Mouse (Mus musculus) 3134 (cell line): ENCODE measurements around the gene Cntnap1.
"Not testable (repeated sequence)": the region's sequence is repeated elsewhere in the genome, so short reads cannot be mapped to it uniquely, and the experiment has no call there.

Source experiments
- DNase-seq: peaks from one replicate; pipeline ENCODE4 v3.0.0-alpha.2; 2011; ENCODE audit warnings: low spot score; ENCODE audit not compliant: insufficient read length; ENCODE audit errors: extremely low read depth

Cntnap1 gene

GRCm38 (mm10) chr11:101170354-101170810 lies at the start of gene Cntnap1:
TSS of gene Cntnap1 (plus strand) at chr11:101170523.
- peak; percentile 81 for DNase-seq

GRCm38 (mm10) chr11:101120545-101121188 lies 49.7 kb upstream of the Cntnap1 start:
- no peak for DNase-seq

GRCm38 (mm10) chr11:101124494-101124893 lies 45.8 kb upstream of the Cntnap1 start:
- not testable (repeated sequence) for DNase-seq

- DNase-seq: not testable (repeated sequence)
Measured at GRCm38 (mm10) chr11:101125008-101125407, 45.3 kb upstream of the Cntnap1 start.

GRCm38 (mm10) chr11:101127075-101127474 lies 43.2 kb upstream of the Cntnap1 start:
- no peak for DNase-seq

GRCm38 (mm10) chr11:101128996-101129577 lies 41.2 kb upstream of the Cntnap1 start:
- DNase-seq: no peak

- DNase-seq: no peak
Measured at GRCm38 (mm10) chr11:101130056-101130756, 40.1 kb upstream of the Cntnap1 start.

GRCm38 (mm10) chr11:101131187-101131586 lies 39.1 kb upstream of the Cntnap1 start:
- DNase-seq: no peak

- no peak for DNase-seq
Measured at GRCm38 (mm10) chr11:101131701-101132100, 38.6 kb upstream of the Cntnap1 start.

- no peak for DNase-seq
Measured at GRCm38 (mm10) chr11:101133037-101133436, 37.3 kb upstream of the Cntnap1 start.

- no peak for DNase-seq
Measured at GRCm38 (mm10) chr11:101134217-101134865, 36.0 kb upstream of the Cntnap1 start.

- DNase-seq: no peak
Measured at GRCm38 (mm10) chr11:101137000-101137399, 33.3 kb upstream of the Cntnap1 start.

GRCm38 (mm10) chr11:101138536-101139181 lies 31.7 kb upstream of the Cntnap1 start:
- peak; percentile 34 for DNase-seq

GRCm38 (mm10) chr11:101140164-101140819 lies 30.0 kb upstream of the Cntnap1 start:
- DNase-seq: no peak

- no peak for DNase-seq
Measured at GRCm38 (mm10) chr11:101141088-101141487, 29.2 kb upstream of the Cntnap1 start.

GRCm38 (mm10) chr11:101142215-101142967 lies 27.9 kb upstream of the Cntnap1 start:
- DNase-seq: no peak

GRCm38 (mm10) chr11:101143338-101144225 lies 26.7 kb upstream of the Cntnap1 start:
- DNase-seq: no peak

GRCm38 (mm10) chr11:101146377-101146776 lies 23.9 kb upstream of the Cntnap1 start:
- no peak for DNase-seq
